Mouse (Mus musculus) midbrain, postnatal 0 days (tissue): ENCODE measurements around the gene Arl5c. TPM values are rescaled to one million over a fixed set of nuclear protein-coding genes. Genes with fewer than 3 reads are reported as not detected.
A peak's percentile ranks its signal among the peaks of the same experiment; 100 is the strongest.

ENCODE experiments used
- ATAC-seq: fragments of 200-750 bp; cut with Nextera tagmentation; 2 replicates; pipeline ENCODE4 v1.8.0; 2017; ENCODE audit warnings: moderate number of reproducible peaks, mild to moderate bottlenecking, moderate TSS enrichment, moderate library complexity; ENCODE audit not compliant: low FRiP score
- DNase-seq: peaks from one replicate; pipeline ENCODE4 v3.0.0-alpha.2; 2015; ENCODE audit warnings: low spot score
- H3K27ac ChIP-seq: fragments of 300-500 bp; sonication (generic); 2 replicates; pipeline ENCODE4 v1.5.1; 2014; ENCODE audit warnings: low read depth, mild to moderate bottlenecking, low read length, mixed read lengths
- H3K27me3 ChIP-seq: fragments of 300-500 bp; sonication (generic); 2 replicates; pipeline ENCODE4 v1.6.1; 2014; ENCODE audit warnings: low read length, control low read depth, mixed read lengths; ENCODE audit not compliant: insufficient read depth
- H3K36me3 ChIP-seq: fragments of 300-500 bp; sonication (generic); 2 replicates; pipeline ENCODE4 v1.6.1; 2014; ENCODE audit warnings: low read length, control low read depth, mixed read lengths; ENCODE audit not compliant: insufficient read depth
- H3K4me1 ChIP-seq: fragments of 300-500 bp; sonication (generic); 2 replicates; pipeline ENCODE4 v1.6.1; 2014; ENCODE audit warnings: mild to moderate bottlenecking, control low read depth, antibody characterized with exemption, low read length, mixed read lengths; ENCODE audit not compliant: insufficient read depth
- H3K4me2 ChIP-seq: fragments of 300-500 bp; sonication (generic); 2 replicates; pipeline ENCODE4 v1.6.1; 2014; ENCODE audit warnings: low read depth, mild to moderate bottlenecking, low read length, mixed read lengths; ENCODE audit not compliant: poor library complexity, severe bottlenecking
- H3K4me3 ChIP-seq: fragments of 300-500 bp; sonication (generic); 2 replicates; pipeline ENCODE4 v1.5.1; 2014; ENCODE audit warnings: low read depth, mild to moderate bottlenecking, low read length, moderate library complexity
- H3K9ac ChIP-seq: fragments of 300-500 bp; sonication (generic); replicated peaks from 2 replicates; pipeline ENCODE4 v1.6.1; 2014; ENCODE audit warnings: mild to moderate bottlenecking, low read length, moderate library complexity, mixed read lengths; ENCODE audit not compliant: poor library complexity, severe bottlenecking
- H3K9me3 ChIP-seq: fragments of 300-500 bp; sonication (generic); 2 replicates; pipeline ENCODE4 v1.6.1; 2016; ENCODE audit warnings: low read length, control low read depth
- CTCF ChIP-seq: IDR thresholded peaks from 2 replicates; pipeline ENCODE4 v1.5.1; 2016; ENCODE audit warnings: antibody characterized with exemption, mild to moderate bottlenecking
- WGBS: fragments of 180-500 bp; shearing (Covaris S2); extraction: QIAGEN DNeasy Blood & Tissue Kit; methylation state at CpG from one replicate; pipeline ENCODE4 v1.1.7; 2014; 5-methylcytosine and 5-hydroxymethylcytosine counted together
- polyA plus RNA-seq: library from polyadenylated mRNA; unstranded; fragments of >200 nt; fragmentation: Nextera tagmentation; extraction: Ambion mirVana; gene quantifications from 2 replicates; pipeline ENCODE4 v1.2.1, GENCODE M21; 2015
- total RNA-seq: library from RNA; depleted of rRNA; stranded (reverse); fragments of >200 nt; gene quantifications from 2 replicates; pipeline ENCODE4 v1.2.3, GENCODE M21; 2014

Arl5c gene
- total and polyA plus RNA-seq, 2 experiments from 2014 or later, result 1.1 to 2.9 TPM

GRCm38 (mm10) chr11:97986738-97987465 lies 9.1 kb downstream of the Arl5c start:
- H3K9me3 ChIP-seq, result no peaks in the 10 kb centered on the region
- H3K4me1 ChIP-seq, result 0 out of 2 replicates have a peak, but pooled peaks cover 5% of the 10 kb centered on the region
- no peak overlapping the region for H3K27ac ChIP-seq
- H3K36me3 ChIP-seq, result no peaks in the 10 kb centered on the region
- H3K9ac ChIP-seq, result peak overlapping the region; percentile 63
- peaks cover 8% of the 10 kb centered on the region for H3K27me3 ChIP-seq
- TF ChIP-seq CTCF, result no peak
- H3K4me2 ChIP-seq, result peak overlapping the region; percentile 79
- ATAC-seq (no peak), DNase-seq (no peak)
- peak overlapping the region; percentile 72 for H3K4me3 ChIP-seq
- 37% methylated on average over 12 of the region's 17 CpGs for WGBS

GRCm38 (mm10) chr11:97985727-97986677 lies 10.0 kb downstream of the Arl5c start, which contains the start of gene Plxdc1:
Gene Plxdc1 (minus strand): TSS chr11:97986444.
- H3K4me2 ChIP-seq, result peak within 1 kb of the TSS; percentile 79
- H3K9ac ChIP-seq, result peak within 1 kb of the TSS; percentile 63
- H3K36me3 ChIP-seq, result no peaks in the 10 kb centered on the region
- no peak for DNase-seq
- no peak within 1 kb of the TSS for H3K27ac ChIP-seq
- peaks cover 8% of the 10 kb centered on the region for H3K27me3 ChIP-seq
- 0 out of 2 replicates have a peak, but pooled peaks cover 5% of the 10 kb centered on the region for H3K4me1 ChIP-seq
- ATAC-seq, result no peak
- H3K4me3 ChIP-seq, result peak within 1 kb of the TSS; percentile 72
- no peaks in the 10 kb centered on the region for H3K9me3 ChIP-seq
- no peak for TF ChIP-seq CTCF
- WGBS, result 3% methylated on average over 67 of the region's 74 CpGs

- no peaks in the 10 kb centered on the region for H3K36me3 ChIP-seq
- no peak overlapping the region for H3K4me3 ChIP-seq
- H3K9me3 ChIP-seq, result no peaks in the 10 kb centered on the region
- WGBS, result 75% methylated on average over 1 of the region's 1 CpGs
- no peak for DNase-seq
- no peak overlapping the region for H3K4me2 ChIP-seq
- H3K4me1 ChIP-seq, result no peaks in the 10 kb centered on the region
- TF ChIP-seq CTCF, result no peak
- H3K9ac ChIP-seq, result no peak overlapping the region
- peaks cover 8% of the 10 kb centered on the region for H3K27me3 ChIP-seq
- H3K27ac ChIP-seq, result no peak overlapping the region
- ATAC-seq, result no peak
These were observed 12.0 kb downstream of the Arl5c start for GRCm38 (mm10) chr11:97983983-97984382.

GRCm38 (mm10) chr11:97983506-97983905 lies 12.5 kb downstream of the Arl5c start:
- TF ChIP-seq CTCF, result no peak

GRCm38 (mm10) chr11:97982721-97983120 lies 13.3 kb downstream of the Arl5c start:
- Histone ChIP-seq H3K4me2 (no peak overlapping the region), H3K9ac (no peak overlapping the region), H3K9me3 (no peaks in the 10 kb centered on the region), H3K4me3 (no peak overlapping the region), H3K27ac (no peak overlapping the region), H3K36me3 (no peaks in the 10 kb centered on the region), H3K4me1 (no peaks in the 10 kb centered on the region), H3K27me3 (peaks cover 8% of the 10 kb centered on the region)
- 90% methylated on average over 9 of the region's 9 CpGs for WGBS
- no peak for TF ChIP-seq CTCF
- DNase-seq, result no peak
- no peak for ATAC-seq

More at GRCm38 (mm10) chr11:97983506-97983905, 12.5 kb downstream of the Arl5c start:
- H3K36me3 ChIP-seq, result no peaks in the 10 kb centered on the region
- H3K4me1 ChIP-seq, result no peaks in the 10 kb centered on the region
- no peak overlapping the region for H3K9ac ChIP-seq
- DNase-seq, result no peak
- no peak overlapping the region for H3K4me2 ChIP-seq
- 89% methylated on average over 3 of the region's 3 CpGs for WGBS
- H3K4me3 ChIP-seq, result no peak overlapping the region
- peaks cover 8% of the 10 kb centered on the region for H3K27me3 ChIP-seq
- H3K27ac ChIP-seq, result no peak overlapping the region
- no peak for ATAC-seq
- H3K9me3 ChIP-seq, result no peaks in the 10 kb centered on the region
